8 mouse cellular contexts compared by ENCODE assay signal in the genomic region with DNA sequence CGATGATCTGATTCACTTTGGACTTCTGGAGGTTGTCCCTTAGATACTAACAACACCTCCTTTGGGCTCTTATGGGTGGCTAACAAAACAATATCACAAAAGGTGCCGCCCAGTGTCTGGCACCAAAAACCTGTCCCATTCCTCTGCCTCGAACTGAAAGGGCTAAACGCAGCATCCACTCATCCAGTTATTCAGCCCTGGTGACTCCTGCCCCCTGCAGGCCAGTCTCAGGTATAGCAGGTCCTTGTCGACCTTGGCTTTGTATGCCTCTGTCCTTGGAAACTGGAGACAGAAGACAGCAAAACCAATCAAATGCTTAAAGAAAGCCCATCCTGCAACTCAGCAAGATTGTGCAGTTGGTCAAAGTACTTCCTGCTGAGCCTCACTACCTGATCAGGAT. TPM values are rescaled to one million over a fixed set of nuclear protein-coding genes. Genes with fewer than 3 reads are reported as not detected.
DNase-seq lines count a peak whose midpoint lies in the region; ATAC-seq and TF ChIP-seq lines count a peak whose summit lies in the region.

No protein-coding gene starts in this region.

- no peaks in the 10 kb centered on the region for H3K9me3 ChIP-seq in liver, embryonic 12.5 days (replicated peaks)
- H3K9me3 ChIP-seq in lung, postnatal 0 days (ENCODE audit: low read length) = no peaks in the 10 kb centered on the region

- H3K4me1 ChIP-seq in liver, adult 2 months (ENCODE audit: control insufficient read depth, insufficient read depth, low read length) = peaks cover 7% of the 10 kb centered on the region; the same call in 1 of the 2 replicates
- peaks cover 22% of the 10 kb centered on the region for H3K4me1 ChIP-seq in liver, embryonic 12.5 days
- H3K4me1 ChIP-seq in lung, postnatal 0 days (ENCODE audit: insufficient read depth, low read depth, low read length) = peaks cover 11% of the 10 kb centered on the region

- TF ChIP-seq EP300 in lung, postnatal 0 days (IDR thresholded peaks at IDR 0.05) = no peak

- peaks cover 28% of the 10 kb centered on the region; the same call in 1 of the 2 replicates for H3K27me3 ChIP-seq in liver, adult 2 months (ENCODE audit: control insufficient read depth, insufficient read depth, low read length)
- H3K27me3 ChIP-seq in liver, embryonic 12.5 days (replicated peaks) = peaks cover 98% of the 10 kb centered on the region
- peaks cover 23% of the 10 kb centered on the region for H3K27me3 ChIP-seq in lung, postnatal 0 days (replicated peaks; ENCODE audit: insufficient read depth, low read length)

- TF ChIP-seq POLR2A in liver, adult 2 months (IDR thresholded peaks at IDR 0.05; ENCODE audit: extremely low read depth, insufficient read depth, low read length) = no peak

- DNase-seq in adrenal gland, adult 2 months = peak; percentile 58
- DNase-seq in adrenal gland, postnatal 4 days (ENCODE audit: low spot score in 2 of 2) = no peak
- DNase-seq in liver, adult 2 months (ENCODE audit: extremely low read depth, low read depth, low spot score) = peak; percentile 17
- DNase-seq in cerebellum, adult 9-11 months = peak; percentile 70
- peak; percentile 49 for DNase-seq in lung, postnatal 0 days (ENCODE audit: low spot score)
- peak; percentile 73 for DNase-seq in thymus, postnatal 4 days
- no peak for DNase-seq in left cerebral cortex, adult 9 months (ENCODE audit: low spot score in 2 of 2)

- H3K36me3 ChIP-seq in liver, adult 2 months (ENCODE audit: control insufficient read depth, insufficient read depth, low read length) = no peaks in the 10 kb centered on the region
- H3K36me3 ChIP-seq in liver, embryonic 12.5 days = no peaks in the 10 kb centered on the region
- no peaks in the 10 kb centered on the region for H3K36me3 ChIP-seq in lung, postnatal 0 days (ENCODE audit: insufficient read depth, low read length)

- no peak overlapping the region for H3K4me2 ChIP-seq in liver, embryonic 12.5 days
- no peak overlapping the region for H3K4me2 ChIP-seq in lung, postnatal 0 days (replicated peaks; ENCODE audit: low read depth, low read length)

- TF ChIP-seq CTCF in liver, adult 2 months (IDR thresholded peaks at IDR 0.05; ENCODE audit: low read depth, low read length) = peak; percentile 87
- peak; percentile 85 for TF ChIP-seq CTCF in lung, postnatal 0 days (IDR thresholded peaks at IDR 0.05)

- no peaks in the 10 kb centered on the region for H3K79me2 ChIP-seq in liver, adult 2 months (ENCODE audit: control insufficient read depth, insufficient read depth, low read length)

- WGBS in liver, adult 2 months = 53% methylated on average over 5 of the region's 5 CpGs
- WGBS in liver, embryonic 12.5 days (ENCODE audit: insufficient replicate concordance) = 41% methylated on average over 5 of the region's 5 CpGs
- 52% methylated on average over 5 of the region's 5 CpGs for WGBS in lung, postnatal 0 days

- no peak overlapping the region for H3K9ac ChIP-seq in liver, adult 2 months (ENCODE audit: low read depth, low read length)
- H3K9ac ChIP-seq in liver, embryonic 12.5 days = no peak overlapping the region
- no peak overlapping the region for H3K9ac ChIP-seq in lung, postnatal 0 days (replicated peaks; ENCODE audit: low read depth)

- H3K27ac ChIP-seq in liver, adult 2 months (replicated peaks; ENCODE audit: insufficient read depth, low read depth, low read length) = no peak overlapping the region
- H3K27ac ChIP-seq in liver, embryonic 12.5 days = no peak overlapping the region
- H3K27ac ChIP-seq in lung, postnatal 0 days (ENCODE audit: low read length) = no peak overlapping the region

- ATAC-seq in liver, embryonic 12.5 days = no peak
- no peak for ATAC-seq in lung, postnatal 0 days

- H3K4me3 ChIP-seq in liver, adult 2 months (ENCODE audit: insufficient read depth, low read depth, low read length) = no peak overlapping the region
- H3K4me3 ChIP-seq in liver, embryonic 12.5 days = no peak overlapping the region
- no peak overlapping the region for H3K4me3 ChIP-seq in lung, postnatal 0 days (ENCODE audit: low read depth, low read length)

RNA-seq across cellular contexts. Expression of a gene that starts 5.4 kb away (rescaled TPM):
- total RNA-seq in adrenal gland, adult 2 months (2021) = 10 to 100 TPM; 37.7 to 57.1 TPM
- polyA plus RNA-seq in adrenal gland, adult 2 months (2012; rRNA removed) = 45.7 and 61.7 TPM in 2 replicates
- total RNA-seq in adrenal gland, postnatal 4 days (2021) = 1 to 10 TPM; 4.5 to 5.0 TPM
- total RNA-seq in liver, adult 2 months (2014; rRNA removed) = 0.09 TPM in 1 of 2 replicates, not detected in the other
- polyA plus RNA-seq in liver, adult 2 months (2012; rRNA removed) = 0.07 and 0.21 TPM in 2 replicates
- polyA plus RNA-seq in liver, embryonic 12.5 days (2016; fragmentation: Nextera tagmentation; extraction: Ambion mirVana) = 0.20 and 0.36 TPM in 2 replicates
- 0.90 and 1.1 TPM in 2 replicates for polyA plus RNA-seq in lung, postnatal 0 days (2015; fragmentation: Nextera tagmentation; extraction: Ambion mirVana)

RNA-seq across cellular contexts. Expression of a gene that starts 30.8 kb away (rescaled TPM):
- 100 to 1,000 TPM; 165 to 185 TPM for total RNA-seq in adrenal gland, adult 2 months (2021)
- polyA plus RNA-seq in adrenal gland, adult 2 months (2012; rRNA removed) = 74.7 and 96.9 TPM in 2 replicates
- 100 to 1,000 TPM; 208 to 242 TPM for total RNA-seq in adrenal gland, postnatal 4 days (2021)
- total RNA-seq in liver, adult 2 months (2014; rRNA removed) = 33.7 and 44.7 TPM in 2 replicates
- polyA plus RNA-seq in liver, adult 2 months (2012; rRNA removed) = 40.8 and 41.8 TPM in 2 replicates
- polyA plus RNA-seq in liver, embryonic 12.5 days (2016; fragmentation: Nextera tagmentation; extraction: Ambion mirVana) = 46.8 and 49.2 TPM in 2 replicates
- 15.0 and 17.5 TPM in 2 replicates for polyA plus RNA-seq in lung, postnatal 0 days (2015; fragmentation: Nextera tagmentation; extraction: Ambion mirVana)

RNA-seq across cellular contexts. Expression of a gene that starts 46.8 kb away (rescaled TPM):
- 10 to 100 TPM; 53.1 to 84.0 TPM for total RNA-seq in adrenal gland, adult 2 months (2021)
- polyA plus RNA-seq in adrenal gland, adult 2 months (2012; rRNA removed) = 194 and 250 TPM in 2 replicates
- 10 to 100 TPM; 45.9 to 46.8 TPM for total RNA-seq in adrenal gland, postnatal 4 days (2021)
- 56.2 and 59.2 TPM in 2 replicates for total RNA-seq in liver, adult 2 months (2014; rRNA removed)
- polyA plus RNA-seq in liver, adult 2 months (2012; rRNA removed) = 70.3 and 91.0 TPM in 2 replicates
- 140 and 143 TPM in 2 replicates for polyA plus RNA-seq in liver, embryonic 12.5 days (2016; fragmentation: Nextera tagmentation; extraction: Ambion mirVana)
- polyA plus RNA-seq in lung, postnatal 0 days (2015; fragmentation: Nextera tagmentation; extraction: Ambion mirVana) = 77.6 and 78.8 TPM in 2 replicates

RNA-seq across cellular contexts. Expression of a gene that starts 54.0 kb away (rescaled TPM):
- 10 to 100 TPM; 32.0 to 44.8 TPM for total RNA-seq in adrenal gland, adult 2 months (2021)
- polyA plus RNA-seq in adrenal gland, adult 2 months (2012; rRNA removed) = 37.5 and 39.2 TPM in 2 replicates
- total RNA-seq in adrenal gland, postnatal 4 days (2021) = 10 to 100 TPM; 35.1 to 39.1 TPM
- 12.5 and 17.3 TPM in 2 replicates for total RNA-seq in liver, adult 2 months (2014; rRNA removed)
- 29.4 and 32.0 TPM in 2 replicates for polyA plus RNA-seq in liver, adult 2 months (2012; rRNA removed)
- 16.1 and 17.6 TPM in 2 replicates for polyA plus RNA-seq in liver, embryonic 12.5 days (2016; fragmentation: Nextera tagmentation; extraction: Ambion mirVana)
- 21.8 and 24.8 TPM in 2 replicates for polyA plus RNA-seq in lung, postnatal 0 days (2015; fragmentation: Nextera tagmentation; extraction: Ambion mirVana)

Comparison
In these comparisons a context has a peak if more than half of its experiments do, and no peak if none do; other contexts are left out.
1. DNase-seq: peak in adrenal gland, adult 2 months (single experiment), liver, adult 2 months (single experiment), cerebellum, adult 9-11 months (single experiment), lung, postnatal 0 days (single experiment) and thymus, postnatal 4 days (single experiment); none in adrenal gland, postnatal 4 days (0 of 2) and left cerebral cortex, adult 9 months (0 of 2).
2. RNA of a gene that starts 5.4 kb away (polyA plus RNA-seq): 45.7 to 61.7 TPM in adrenal gland, adult 2 months; 0.90 to 1.1 TPM in lung, postnatal 0 days, 0.20 to 0.36 TPM in liver, embryonic 12.5 days and 0.07 to 0.21 TPM in liver, adult 2 months; every median in the first group is over 10 times any median in the second.